ENCODE assay signal across 8 mouse cellular contexts in the genomic region with DNA sequence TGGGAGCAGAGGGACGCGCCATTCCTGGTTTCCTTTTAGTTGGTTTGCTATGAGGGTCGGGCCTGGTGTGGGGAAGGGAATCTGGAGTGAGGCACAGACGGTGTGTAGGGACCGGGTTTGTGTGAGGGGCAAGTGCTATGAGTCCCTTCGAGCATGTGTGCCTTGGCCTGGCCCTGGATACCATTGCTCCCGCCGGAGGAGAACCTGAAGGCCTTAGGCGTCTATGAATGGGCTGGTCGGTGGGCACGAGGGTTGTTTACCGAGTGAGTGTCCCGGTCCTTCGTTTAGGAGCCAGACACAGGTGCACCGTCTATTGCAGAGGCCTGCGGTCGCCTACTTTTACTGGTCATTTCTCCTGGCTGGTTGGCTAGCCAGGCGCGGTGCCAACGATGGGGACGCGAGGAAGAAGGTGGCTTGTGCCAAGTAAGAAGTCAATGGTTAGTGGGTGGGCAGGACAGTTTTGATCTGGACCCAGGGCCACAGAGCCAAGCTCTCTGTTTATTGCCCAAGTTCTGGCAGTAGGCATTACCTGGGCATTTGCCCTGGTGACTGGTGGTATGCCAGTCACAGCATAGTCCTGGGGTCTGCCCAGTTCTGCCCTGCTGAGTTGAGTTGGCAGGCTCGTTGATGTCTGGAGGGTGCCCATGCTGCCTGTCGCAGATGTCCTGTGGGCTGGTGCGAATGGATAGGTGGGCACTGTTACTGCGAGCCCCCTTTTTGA. TPM values are rescaled to one million over a fixed set of nuclear protein-coding genes. Genes with fewer than 3 reads are reported as not detected.
A peak's percentile ranks its signal among the peaks of the same experiment; 100 is the strongest.
DNase-seq lines count a peak whose midpoint lies in the region; ATAC-seq and TF ChIP-seq lines count a peak whose summit lies in the region.

No protein-coding gene starts in this region.

- peaks cover 15% of the 10 kb centered on the region for H3K4me1 ChIP-seq in embryonic facial prominence, embryonic 14.5 days (ENCODE audit: control insufficient read depth, insufficient read depth, low read length)
- peaks cover 40% of the 10 kb centered on the region for H3K4me1 ChIP-seq in heart, embryonic 10.5 days
- peaks cover 14% of the 10 kb centered on the region for H3K4me1 ChIP-seq in kidney, embryonic 14.5 days (ENCODE audit: control insufficient read depth, insufficient read depth, low read length)
- H3K4me1 ChIP-seq in liver, adult 2 months (ENCODE audit: control insufficient read depth, insufficient read depth, low read length): peaks cover 10% of the 10 kb centered on the region

- no peak for TF ChIP-seq CTCF in liver, adult 2 months (IDR thresholded peaks at IDR 0.05; ENCODE audit: low read depth, low read length)

- H3K4me3 ChIP-seq in embryonic facial prominence, embryonic 14.5 days (ENCODE audit: low read depth, low read length): peak overlapping the region; percentile 67
- H3K4me3 ChIP-seq in heart, embryonic 10.5 days: peak overlapping the region; percentile 78
- peak overlapping the region; percentile 69 for H3K4me3 ChIP-seq in kidney, embryonic 14.5 days (ENCODE audit: low read length)
- H3K4me3 ChIP-seq in liver, adult 2 months (ENCODE audit: insufficient read depth, low read depth, low read length): peak overlapping the region; percentile 68
- H3K4me3 ChIP-seq in myocyte: peak overlapping the region; percentile 81

- peak; percentile 28; the same call in 1 of the 2 replicates for ATAC-seq in embryonic facial prominence, embryonic 14.5 days (ENCODE audit: low read depth)
- ATAC-seq in kidney, embryonic 14.5 days (ENCODE audit: low FRiP score, low TSS enrichment): peak; percentile 57
- no peak for ATAC-seq in monocyte, adult 5-6 weeks (replicated peaks; ENCODE audit: insufficient number of reproducible peaks, low FRiP score, low TSS enrichment, poor library complexity, severe bottlenecking)

- H3ac ChIP-seq in myocyte (ENCODE audit: control insufficient read depth, insufficient read length): peak overlapping the region; percentile 72

- WGBS in embryonic facial prominence, embryonic 14.5 days: 17% methylated on average over 24 of the region's 26 CpGs
- WGBS in heart, embryonic 10.5 days: 23% methylated on average over 26 of the region's 26 CpGs
- WGBS in kidney, embryonic 14.5 days: 16% methylated on average over 26 of the region's 26 CpGs
- WGBS in liver, adult 2 months: 9% methylated on average over 26 of the region's 26 CpGs

- peak overlapping the region; percentile 64 for H3K27ac ChIP-seq in embryonic facial prominence, embryonic 14.5 days (replicated peaks; ENCODE audit: low read depth, low read length)
- peak overlapping the region; percentile 100 for H3K27ac ChIP-seq in heart, embryonic 10.5 days
- H3K27ac ChIP-seq in kidney, embryonic 14.5 days (ENCODE audit: low read depth, low read length): peak overlapping the region; percentile 66; the same call in 1 of the 2 replicates
- H3K27ac ChIP-seq in liver, adult 2 months (replicated peaks; ENCODE audit: insufficient read depth, low read depth, low read length): peak overlapping the region; percentile 83

- peak; percentile 49; the same call in 1 of the 2 replicates for TF ChIP-seq POLR2A in liver, adult 2 months (IDR thresholded peaks at IDR 0.05; ENCODE audit: extremely low read depth, insufficient read depth, low read length)
- no peak for TF ChIP-seq POLR2A in myocyte (IDR thresholded peaks at IDR 0.05; ENCODE audit: insufficient read length, low read depth)

- H3K79me2 ChIP-seq in liver, adult 2 months (ENCODE audit: control insufficient read depth, insufficient read depth, low read length): peaks cover 8% of the 10 kb centered on the region; the same call in 1 of the 2 replicates
- peaks cover 41% of the 10 kb centered on the region for H3K79me2 ChIP-seq in myocyte (ENCODE audit: control insufficient read depth, insufficient read depth)

- H3K27me3 ChIP-seq in embryonic facial prominence, embryonic 14.5 days (replicated peaks; ENCODE audit: control insufficient read depth, insufficient read depth, low read length): no peaks in the 10 kb centered on the region
- H3K27me3 ChIP-seq in heart, embryonic 10.5 days (ENCODE audit: insufficient read depth, poor library complexity, severe bottlenecking): no peaks in the 10 kb centered on the region
- no peaks in the 10 kb centered on the region for H3K27me3 ChIP-seq in kidney, embryonic 14.5 days (ENCODE audit: control insufficient read depth, insufficient read depth, low read length)
- no peaks in the 10 kb centered on the region for H3K27me3 ChIP-seq in liver, adult 2 months (ENCODE audit: control insufficient read depth, insufficient read depth, low read length)
- no peaks in the 10 kb centered on the region for H3K27me3 ChIP-seq in myocyte (ENCODE audit: control insufficient read depth, insufficient read depth, insufficient read length)

- H3K9ac ChIP-seq in embryonic facial prominence, embryonic 14.5 days (ENCODE audit: low read depth, low read length): peak overlapping the region; percentile 91
- peak overlapping the region; percentile 90 for H3K9ac ChIP-seq in kidney, embryonic 14.5 days (ENCODE audit: low read depth, low read length)
- H3K9ac ChIP-seq in liver, adult 2 months (ENCODE audit: low read depth, low read length): peak overlapping the region; percentile 81

- H3K36me3 ChIP-seq in embryonic facial prominence, embryonic 14.5 days (ENCODE audit: control insufficient read depth, insufficient read depth, low read length): peaks cover 5% of the 10 kb centered on the region
- H3K36me3 ChIP-seq in heart, embryonic 10.5 days: peaks cover 7% of the 10 kb centered on the region
- H3K36me3 ChIP-seq in kidney, embryonic 14.5 days (ENCODE audit: control insufficient read depth, insufficient read depth, low read length): no peaks in the 10 kb centered on the region
- peaks cover 2% of the 10 kb centered on the region for H3K36me3 ChIP-seq in liver, adult 2 months (ENCODE audit: control insufficient read depth, insufficient read depth, low read length)
- peaks cover 6% of the 10 kb centered on the region for H3K36me3 ChIP-seq in myocyte (ENCODE audit: control insufficient read depth, insufficient read depth)

- no peaks in the 10 kb centered on the region for H3K9me3 ChIP-seq in embryonic facial prominence, embryonic 14.5 days (ENCODE audit: control insufficient read depth, low read length)
- H3K9me3 ChIP-seq in heart, embryonic 10.5 days: no peaks in the 10 kb centered on the region
- no peaks in the 10 kb centered on the region for H3K9me3 ChIP-seq in kidney, embryonic 14.5 days (ENCODE audit: control insufficient read depth, low read length)

- peak; percentile 71 for DNase-seq in A20 (ENCODE audit: low read depth, low spot score)
- DNase-seq in adrenal gland, adult 2 months: peak; percentile 75
- DNase-seq in embryonic facial prominence, embryonic 14.5 days (ENCODE audit: low spot score): no peak
- DNase-seq in heart, embryonic 10.5 days (ENCODE audit: low spot score): peak; percentile 85
- peak; percentile 90 for DNase-seq in liver, adult 2 months (ENCODE audit: extremely low read depth, low read depth, low spot score)

- H3K4me2 ChIP-seq in embryonic facial prominence, embryonic 14.5 days (ENCODE audit: low read depth, low read length): peak overlapping the region; percentile 84
- peak overlapping the region; percentile 84 for H3K4me2 ChIP-seq in kidney, embryonic 14.5 days (replicated peaks; ENCODE audit: low read depth, low read length)
- H3K4me2 ChIP-seq in myocyte (ENCODE audit: low read depth): peak overlapping the region; percentile 97

TF ChIP-seq in myocyte, 11 proteins besides CTCF, POLR2A, EP300 and RAD21:
- no peak for TF ChIP-seq TCF12 (IDR thresholded peaks at IDR 0.05; ENCODE audit: insufficient read depth, poor library complexity, severe bottlenecking)
- TF ChIP-seq MYOD1 (IDR thresholded peaks at IDR 0.05; ENCODE audit: control insufficient read depth in 1 of 3, insufficient read length in 2 of 3, low read depth in 2 of 3): no peak
- TF ChIP-seq E2F4 (IDR thresholded peaks at IDR 0.05; ENCODE audit: insufficient read depth): no peak
- TF ChIP-seq POLR2AphosphoS2 (IDR thresholded peaks at IDR 0.05; ENCODE audit: insufficient read length, low read depth): no peak
- no peak for TF ChIP-seq REST (IDR thresholded peaks at IDR 0.05; ENCODE audit: insufficient read depth, insufficient read length)
- TF ChIP-seq MAX (IDR thresholded peaks at IDR 0.05; ENCODE audit: low read depth): no peak

RNA-seq across cellular contexts. Expression of gene Cipc, which starts 1.0 kb away (rescaled TPM):
- total RNA-seq in adrenal gland, adult 2 months (2021): 10 to 100 TPM; 17.9 to 29.3 TPM
- polyA plus RNA-seq in adrenal gland, adult 2 months (2012; rRNA removed): 38.5 and 39.8 TPM in 2 replicates
- 21.4 and 23.3 TPM in 2 replicates for polyA plus RNA-seq in embryonic facial prominence, embryonic 14.5 days (2014; fragmentation: Nextera tagmentation; extraction: Ambion mirVana)
- 26.7 and 33.8 TPM in 2 replicates for polyA plus RNA-seq in heart, embryonic 10.5 days (2016; fragmentation: Nextera tagmentation; extraction: Ambion mirVana)
- polyA plus RNA-seq in kidney, embryonic 14.5 days (2014; fragmentation: Nextera tagmentation; extraction: Ambion mirVana): 12.6 and 30.4 TPM in 2 replicates
- total RNA-seq in liver, adult 2 months (2014; rRNA removed): 15.7 and 26.4 TPM in 2 replicates
- polyA plus RNA-seq in liver, adult 2 months (2012; rRNA removed): 28.4 and 36.0 TPM in 2 replicates
- 14.7 TPM for polyA plus RNA-seq in myocyte (2012; fragmentation: generic; extraction: Trizol)
- 25.1 to 34.7 TPM (median 25.9 TPM) in 3 replicates for total RNA-seq in monocyte, adult 5-6 weeks (2017)

RNA-seq across cellular contexts. Expression of gene Zdhhc22, which starts 42.4 kb away (rescaled TPM):
- 1 to 10 TPM; 1.2 to 1.4 TPM for total RNA-seq in adrenal gland, adult 2 months (2021)
- polyA plus RNA-seq in adrenal gland, adult 2 months (2012; rRNA removed): 3.1 and 5.2 TPM in 2 replicates
- polyA plus RNA-seq in embryonic facial prominence, embryonic 14.5 days (2014; fragmentation: Nextera tagmentation; extraction: Ambion mirVana): 2.3 and 3.2 TPM in 2 replicates
- polyA plus RNA-seq in heart, embryonic 10.5 days (2016; fragmentation: Nextera tagmentation; extraction: Ambion mirVana): not detected in 2 replicates
- polyA plus RNA-seq in kidney, embryonic 14.5 days (2014; fragmentation: Nextera tagmentation; extraction: Ambion mirVana): not detected in 2 replicates
- total RNA-seq in liver, adult 2 months (2014; rRNA removed): not detected in 2 replicates
- not detected in 2 replicates for polyA plus RNA-seq in liver, adult 2 months (2012; rRNA removed)
- 0.01 TPM for polyA plus RNA-seq in myocyte (2012; fragmentation: generic; extraction: Trizol)
- 0.38 TPM in 1 of 3 replicates, not detected in the others for total RNA-seq in monocyte, adult 5-6 weeks (2017)
